Mouse (Mus musculus) lung, postnatal 0 days (tissue): ENCODE results near the gene Fam189a1. TPM values are rescaled to one million over a fixed set of nuclear protein-coding genes. Genes with fewer than 3 reads are reported as not detected.

Source experiments
- ATAC-seq: fragments of 200-750 bp; cut with Nextera tagmentation; 2 replicates; pipeline ENCODE4 v1.8.0; 2017; ENCODE audit warnings: moderate library complexity
- DNase-seq: peaks from one replicate; pipeline ENCODE4 v3.0.0-alpha.2; 2016; ENCODE audit warnings: low spot score
- H3K27ac ChIP-seq: fragments of 300-500 bp; sonication (generic); 2 replicates; pipeline ENCODE4 v1.5.1; 2014; ENCODE audit warnings: antibody characterized with exemption, mild to moderate bottlenecking, low read length, mixed read lengths
- H3K27me3 ChIP-seq: fragments of 300-500 bp; sonication (generic); replicated peaks from 2 replicates; pipeline ENCODE4 v1.6.1; 2014; ENCODE audit warnings: low read length, mixed read lengths; ENCODE audit not compliant: insufficient read depth
- H3K36me3 ChIP-seq: fragments of 300-500 bp; sonication (generic); 2 replicates; pipeline ENCODE4 v1.6.1; 2014; ENCODE audit warnings: low read length, mixed read lengths; ENCODE audit not compliant: insufficient read depth
- H3K4me1 ChIP-seq: fragments of 300-500 bp; sonication (generic); 2 replicates; pipeline ENCODE4 v1.6.1; 2014; ENCODE audit warnings: antibody characterized with exemption, low read depth, low read length, mixed read lengths; ENCODE audit not compliant: insufficient read depth
- H3K4me2 ChIP-seq: fragments of 300-500 bp; sonication (generic); replicated peaks from 2 replicates; pipeline ENCODE4 v1.6.1; 2014; ENCODE audit warnings: low read depth, mild to moderate bottlenecking, low read length, moderate library complexity, mixed read lengths
- H3K4me3 ChIP-seq: fragments of 300-500 bp; sonication (generic); 2 replicates; pipeline ENCODE4 v1.5.1; 2014; ENCODE audit warnings: low read depth, low read length
- H3K9ac ChIP-seq: fragments of 300-500 bp; sonication (generic); replicated peaks from 2 replicates; pipeline ENCODE4 v1.6.1; 2014; ENCODE audit warnings: low read depth, mild to moderate bottlenecking
- H3K9me3 ChIP-seq: fragments of 300-500 bp; sonication (generic); 2 replicates; pipeline ENCODE4 v1.6.1; 2016; ENCODE audit warnings: low read length, mixed read lengths
- CTCF ChIP-seq: IDR thresholded peaks from 2 replicates; pipeline ENCODE4 v1.5.1; 2016; ENCODE audit warnings: antibody characterized with exemption, mild to moderate bottlenecking
- EP300 ChIP-seq: IDR thresholded peaks from 2 replicates; pipeline ENCODE4 v1.6.1; 2016; ENCODE audit warnings: antibody characterized with exemption, mild to moderate bottlenecking, control low read depth
- WGBS: fragments of 180-500 bp; shearing (Covaris S2); extraction: QIAGEN DNeasy Blood & Tissue Kit; methylation state at CpG from one replicate; pipeline ENCODE4 v1.1.7; 2014; 5-methylcytosine and 5-hydroxymethylcytosine counted together
- polyA plus RNA-seq: library from polyadenylated mRNA; unstranded; fragments of >200 nt; fragmentation: Nextera tagmentation; extraction: Ambion mirVana; gene quantifications from 2 replicates; pipeline ENCODE4 v1.2.1, GENCODE M21; 2015

Fam189a1 gene
- polyA plus RNA-seq, 1 experiment from 2014 or later = 0.07 TPM

- Histone ChIP-seq H3K9ac (no peak overlapping the region), H3K4me1 (no peaks in the 10 kb centered on the region), H3K9me3 (no peaks in the 10 kb centered on the region), H3K4me3 (no peak overlapping the region), H3K4me2 (no peak overlapping the region), H3K27me3 (no peaks in the 10 kb centered on the region), H3K36me3 (no peaks in the 10 kb centered on the region), H3K27ac (no peak overlapping the region)
- TF ChIP-seq CTCF = peak; percentile 96
- no peak for TF ChIP-seq EP300
- 28% methylated on average over 8 of the region's 8 CpGs for WGBS
- ATAC-seq (peak; percentile 47), DNase-seq (peak; percentile 68)
Measured at GRCm38 (mm10) chr7:64741333-64742307, 414.8 kb downstream of the Fam189a1 start.

GRCm38 (mm10) chr7:64739131-64739530, 417.2 kb downstream of the Fam189a1 start:
- no peaks in the 10 kb centered on the region for H3K36me3 ChIP-seq
- TF ChIP-seq EP300 = no peak
- TF ChIP-seq CTCF = no peak
- no peak overlapping the region for H3K9ac ChIP-seq
- no peak for DNase-seq
- WGBS = 80% methylated on average over 11 of the region's 11 CpGs
- no peak overlapping the region for H3K27ac ChIP-seq
- H3K27me3 ChIP-seq = no peaks in the 10 kb centered on the region
- no peaks in the 10 kb centered on the region for H3K9me3 ChIP-seq
- H3K4me3 ChIP-seq = no peak overlapping the region
- no peaks in the 10 kb centered on the region for H3K4me1 ChIP-seq
- no peak overlapping the region for H3K4me2 ChIP-seq
- ATAC-seq = no peak

GRCm38 (mm10) chr7:64729785-64730184, 426.6 kb downstream of the Fam189a1 start:
- DNase-seq (peak; percentile 18), ATAC-seq (no peak)
- Histone ChIP-seq H3K27ac (no peak overlapping the region), H3K9me3 (no peaks in the 10 kb centered on the region), H3K4me3 (no peak overlapping the region), H3K9ac (no peak overlapping the region), H3K4me2 (no peak overlapping the region), H3K27me3 (no peaks in the 10 kb centered on the region), H3K36me3 (no peaks in the 10 kb centered on the region), H3K4me1 (no peaks in the 10 kb centered on the region)
- TF ChIP-seq EP300 (no peak), CTCF (peak; percentile 72)
- 15% methylated on average over 7 of the region's 7 CpGs for WGBS

- DNase-seq = no peak
- Histone ChIP-seq H3K9ac (no peak overlapping the region), H3K27ac (no peak overlapping the region), H3K4me3 (no peak overlapping the region), H3K36me3 (no peaks in the 10 kb centered on the region), H3K4me2 (no peak overlapping the region), H3K4me1 (no peaks in the 10 kb centered on the region), H3K27me3 (no peaks in the 10 kb centered on the region), H3K9me3 (no peaks in the 10 kb centered on the region)
- TF ChIP-seq CTCF = no peak
- TF ChIP-seq EP300 = no peak
- WGBS = 37% methylated on average over 3 of the region's 3 CpGs
- ATAC-seq = no peak
Measured at GRCm38 (mm10) chr7:64728816-64729215, 427.6 kb downstream of the Fam189a1 start.

- no peak for TF ChIP-seq CTCF
- TF ChIP-seq EP300 = no peak
- Histone ChIP-seq H3K27me3 (no peaks in the 10 kb centered on the region), H3K4me2 (no peak overlapping the region), H3K4me1 (no peaks in the 10 kb centered on the region), H3K36me3 (no peaks in the 10 kb centered on the region), H3K27ac (no peak overlapping the region), H3K9me3 (no peaks in the 10 kb centered on the region), H3K4me3 (no peak overlapping the region), H3K9ac (no peak overlapping the region)
- DNase-seq = no peak
- no peak for ATAC-seq
- 73% methylated on average over 5 of the region's 5 CpGs for WGBS
Measured at GRCm38 (mm10) chr7:64728181-64728591, 428.2 kb downstream of the Fam189a1 start.

GRCm38 (mm10) chr7:64725967-64726695, 430.2 kb downstream of the Fam189a1 start:
- no peak for TF ChIP-seq CTCF
- no peak for TF ChIP-seq EP300
- ATAC-seq (no peak), DNase-seq (no peak)
- Histone ChIP-seq H3K4me3 (no peak overlapping the region), H3K4me1 (no peaks in the 10 kb centered on the region), H3K9me3 (no peaks in the 10 kb centered on the region), H3K27ac (no peak overlapping the region), H3K36me3 (no peaks in the 10 kb centered on the region), H3K27me3 (no peaks in the 10 kb centered on the region), H3K4me2 (no peak overlapping the region), H3K9ac (no peak overlapping the region)
- 76% methylated on average over 6 of the region's 6 CpGs for WGBS
